Mouse (Mus musculus) stomach, postnatal 0 days (tissue): ENCODE measurements around the gene St6galnac6.

Experiments
- CTCF ChIP-seq: IDR thresholded peaks from 2 replicates; pipeline ENCODE4 v1.5.1; 2016; ENCODE audit warnings: antibody characterized with exemption, low read depth, mild to moderate bottlenecking, moderate library complexity
- EP300 ChIP-seq: optimal IDR thresholded peaks from 2 replicates; pipeline ENCODE3; 2016; ENCODE audit warnings: antibody characterized with exemption

DNA sequence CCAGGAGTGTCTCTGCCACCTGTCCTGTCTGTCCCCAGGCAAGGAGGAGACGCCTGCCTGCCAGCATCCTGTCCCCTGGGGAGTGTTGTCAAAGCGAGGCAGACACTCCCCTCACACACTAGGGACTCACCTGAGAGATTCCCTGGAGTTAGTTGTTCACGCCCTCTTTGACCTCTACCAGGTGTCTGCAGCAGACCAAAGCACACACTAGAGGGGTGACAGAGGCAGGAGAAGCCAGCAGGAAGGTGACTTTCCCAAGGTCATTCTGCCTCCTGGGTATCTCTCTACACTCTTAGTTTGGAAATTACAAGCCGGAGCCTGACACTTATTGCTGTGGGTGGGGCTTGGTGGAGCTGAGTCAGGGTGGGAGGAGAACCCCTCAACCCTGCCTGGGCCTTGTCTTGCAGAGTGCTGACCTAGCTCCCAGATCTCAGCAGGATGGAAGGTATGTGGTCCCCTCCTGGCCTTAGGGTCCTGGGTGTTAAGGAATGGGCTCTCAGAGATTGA lies 28.6 kb downstream of the St6galnac6 start:
- TF ChIP-seq CTCF (no peak), EP300 (no peak)
